Mouse (Mus musculus): Measurements from ENCODE around the gene Iscu. TPM values are rescaled to one million over a fixed set of nuclear protein-coding genes. Genes with fewer than 3 reads are reported as not detected.

Iscu gene
- polyA plus RNA-seq, 1 experiment from 2014 or later, result 112 TPM

- H3K4me2 ChIP-seq, result no peak overlapping the region
- H3K27ac ChIP-seq (ENCODE audit: poor library complexity, severe bottlenecking), result no peak overlapping the region
- H3K4me1 ChIP-seq (replicated peaks), result peaks cover 13% of the 10 kb centered on the region
- no peaks in the 10 kb centered on the region for H3K9me3 ChIP-seq (replicated peaks)
- no peak overlapping the region for H3K4me3 ChIP-seq
- peaks cover 84% of the 10 kb centered on the region for H3K36me3 ChIP-seq
- 84% methylated on average over 2 of the region's 2 CpGs for WGBS
- ATAC-seq (ENCODE audit: insufficient number of reproducible peaks, low FRiP score), result no peak
- no peak overlapping the region for H3K9ac ChIP-seq
- no peaks in the 10 kb centered on the region for H3K27me3 ChIP-seq (replicated peaks)
Measured at GRCm38 (mm10) chr5:113761585-113761984, 11.0 kb upstream of the Iscu start.

GRCm38 (mm10) chr5:113764426-113764825, 8.1 kb upstream of the Iscu start:
- no peaks in the 10 kb centered on the region for H3K27me3 ChIP-seq (replicated peaks)
- no peak overlapping the region for H3K9ac ChIP-seq
- no peak overlapping the region for H3K4me2 ChIP-seq
- 89% methylated on average over 7 of the region's 7 CpGs for WGBS
- peaks cover 24% of the 10 kb centered on the region for H3K4me1 ChIP-seq (replicated peaks)
- H3K27ac ChIP-seq (ENCODE audit: poor library complexity, severe bottlenecking), result no peak overlapping the region
- H3K4me3 ChIP-seq, result no peak overlapping the region
- no peak for ATAC-seq (ENCODE audit: insufficient number of reproducible peaks, low FRiP score)
- H3K36me3 ChIP-seq, result peaks cover 82% of the 10 kb centered on the region
- H3K9me3 ChIP-seq (replicated peaks), result no peaks in the 10 kb centered on the region

- Histone ChIP-seq H3K9ac (no peak overlapping the region), H3K4me2 (no peak overlapping the region), H3K27ac (ENCODE audit: poor library complexity, severe bottlenecking) (no peak overlapping the region), H3K27me3 (replicated peaks) (no peaks in the 10 kb centered on the region), H3K9me3 (replicated peaks) (no peaks in the 10 kb centered on the region), H3K36me3 (peaks cover 68% of the 10 kb centered on the region), H3K4me1 (replicated peaks) (peaks cover 36% of the 10 kb centered on the region), H3K4me3 (no peak overlapping the region)
- 0 out of 2 replicates have a peak, but pooled peaks have one; percentile 37 for ATAC-seq (ENCODE audit: insufficient number of reproducible peaks, low FRiP score)
- 82% methylated on average over 13 of the region's 13 CpGs for WGBS
Measured at GRCm38 (mm10) chr5:113765641-113766526, 6.7 kb upstream of the Iscu start.

GRCm38 (mm10) chr5:113768806-113769205, 3.7 kb upstream of the Iscu start:
- H3K4me1 ChIP-seq (replicated peaks), result peaks cover 44% of the 10 kb centered on the region

GRCm38 (mm10) chr5:113771213-113772162, 1.1 kb upstream of the Iscu start:
- ATAC-seq (ENCODE audit: insufficient number of reproducible peaks, low FRiP score), result peak; percentile 86
- Histone ChIP-seq H3K9me3 (replicated peaks) (no peaks in the 10 kb centered on the region), H3K27ac (ENCODE audit: poor library complexity, severe bottlenecking) (peak overlapping the region; percentile 92), H3K36me3 (peaks cover 52% of the 10 kb centered on the region), H3K27me3 (replicated peaks) (no peaks in the 10 kb centered on the region), H3K4me2 (peak overlapping the region; percentile 90), H3K4me3 (peak overlapping the region; percentile 93), H3K9ac (peak overlapping the region; percentile 96), H3K4me1 (replicated peaks) (peaks cover 35% of the 10 kb centered on the region)
- WGBS, result under 1% methylated on average over 97 of the region's 97 CpGs

More at GRCm38 (mm10) chr5:113768806-113769205, 3.7 kb upstream of the Iscu start:
- no peak for ATAC-seq (ENCODE audit: insufficient number of reproducible peaks, low FRiP score)
- peaks cover 39% of the 10 kb centered on the region for H3K36me3 ChIP-seq
- H3K4me3 ChIP-seq, result no peak overlapping the region
- H3K27ac ChIP-seq (ENCODE audit: poor library complexity, severe bottlenecking), result no peak overlapping the region
- H3K27me3 ChIP-seq (replicated peaks), result no peaks in the 10 kb centered on the region
- no peak overlapping the region for H3K4me2 ChIP-seq
- H3K9ac ChIP-seq, result no peak overlapping the region
- 88% methylated on average over 8 of the region's 8 CpGs for WGBS
- H3K9me3 ChIP-seq (replicated peaks), result no peaks in the 10 kb centered on the region

- no peaks in the 10 kb centered on the region for H3K27me3 ChIP-seq (replicated peaks)
- peak; percentile 30 for ATAC-seq (ENCODE audit: insufficient number of reproducible peaks, low FRiP score)
- WGBS, result 3% methylated on average over 26 of the region's 38 CpGs
- H3K27ac ChIP-seq (ENCODE audit: poor library complexity, severe bottlenecking), result peak overlapping the region; percentile 6; the same call in 1 of the 2 replicates
- H3K4me2 ChIP-seq, result peak overlapping the region; percentile 90
- peak overlapping the region; percentile 93 for H3K4me3 ChIP-seq
- peak overlapping the region; percentile 90 for H3K9ac ChIP-seq
- no peaks in the 10 kb centered on the region for H3K9me3 ChIP-seq (replicated peaks)
- H3K4me1 ChIP-seq (replicated peaks), result peaks cover 32% of the 10 kb centered on the region
- H3K36me3 ChIP-seq, result peaks cover 49% of the 10 kb centered on the region
Measured at GRCm38 (mm10) chr5:113772905-113773519, 464 bp downstream of the Iscu start.

GRCm38 (mm10) chr5:113773664-113774063, 1.1 kb downstream of the Iscu start:
- Histone ChIP-seq H3K27ac (ENCODE audit: poor library complexity, severe bottlenecking) (no peak overlapping the region), H3K36me3 (peaks cover 49% of the 10 kb centered on the region), H3K9me3 (replicated peaks) (no peaks in the 10 kb centered on the region), H3K4me2 (peak overlapping the region; percentile 90), H3K4me1 (replicated peaks) (peaks cover 28% of the 10 kb centered on the region), H3K9ac (peak overlapping the region; percentile 90), H3K4me3 (peak overlapping the region; percentile 93), H3K27me3 (replicated peaks) (no peaks in the 10 kb centered on the region)
- 1% methylated on average over 7 of the region's 7 CpGs for WGBS
- no peak for ATAC-seq (ENCODE audit: insufficient number of reproducible peaks, low FRiP score)

- Histone ChIP-seq H3K9me3 (replicated peaks) (no peaks in the 10 kb centered on the region), H3K4me3 (no peak overlapping the region), H3K4me2 (no peak overlapping the region), H3K36me3 (peaks cover 46% of the 10 kb centered on the region), H3K9ac (no peak overlapping the region), H3K27me3 (replicated peaks) (no peaks in the 10 kb centered on the region), H3K4me1 (replicated peaks) (peaks cover 13% of the 10 kb centered on the region), H3K27ac (ENCODE audit: poor library complexity, severe bottlenecking) (no peak overlapping the region)
- no peak for ATAC-seq (ENCODE audit: insufficient number of reproducible peaks, low FRiP score)
- 91% methylated on average over 10 of the region's 10 CpGs for WGBS
Measured at GRCm38 (mm10) chr5:113775585-113775984, 3.0 kb downstream of the Iscu start.

GRCm38 (mm10) chr5:113776128-113776895, 3.8 kb downstream of the Iscu start:
- ATAC-seq (ENCODE audit: insufficient number of reproducible peaks, low FRiP score), result no peak
- Histone ChIP-seq H3K36me3 (peaks cover 46% of the 10 kb centered on the region), H3K27ac (ENCODE audit: poor library complexity, severe bottlenecking) (no peak overlapping the region), H3K27me3 (replicated peaks) (no peaks in the 10 kb centered on the region), H3K9ac (no peak overlapping the region), H3K4me2 (no peak overlapping the region), H3K9me3 (replicated peaks) (no peaks in the 10 kb centered on the region), H3K4me1 (replicated peaks) (peaks cover 12% of the 10 kb centered on the region), H3K4me3 (no peak overlapping the region)
- WGBS, result 92% methylated on average over 15 of the region's 15 CpGs

GRCm38 (mm10) chr5:113776896-113777226, 4.3 kb downstream of the Iscu start:
- Histone ChIP-seq H3K27me3 (replicated peaks) (no peaks in the 10 kb centered on the region), H3K36me3 (peaks cover 46% of the 10 kb centered on the region), H3K9me3 (replicated peaks) (no peaks in the 10 kb centered on the region), H3K4me1 (replicated peaks) (peaks cover 12% of the 10 kb centered on the region), H3K4me3 (no peak overlapping the region), H3K9ac (no peak overlapping the region), H3K27ac (ENCODE audit: poor library complexity, severe bottlenecking) (no peak overlapping the region), H3K4me2 (no peak overlapping the region)
- no peak for ATAC-seq (ENCODE audit: insufficient number of reproducible peaks, low FRiP score)
- 88% methylated on average over 8 of the region's 8 CpGs for whole genome bisulfite sequencing

All from heart, embryonic 12.5 days (tissue).